ENCODE assay signal across 8 mouse cellular contexts in genomic region chr14:45219281-45220089, GRCm38 (mm10). TPM values are rescaled to one million over a fixed set of nuclear protein-coding genes. Genes with fewer than 3 reads are reported as not detected.
A peak's percentile ranks its signal among the peaks of the same experiment; 100 is the strongest.
DNase-seq lines count a peak whose midpoint lies in the region; ATAC-seq and TF ChIP-seq lines count a peak whose summit lies in the region.

Gpr137c (plus strand) TSS chr14:45219717.

- peak; percentile 99 for ATAC-seq in forebrain, embryonic 16.5 days
- ATAC-seq in liver, postnatal 0 days: peak; percentile 98
- peak; percentile 98 for ATAC-seq in neural tube, embryonic 13.5 days (ENCODE audit: low read depth)

- under 1% methylated on average over 75 of the region's 86 CpGs for WGBS in cerebellum, adult 2 months
- WGBS in forebrain, embryonic 16.5 days: 0% methylated on average over 82 of the region's 86 CpGs
- WGBS in liver, postnatal 0 days (ENCODE audit: insufficient replicate concordance): 1% methylated on average over 43 of the region's 86 CpGs
- WGBS in neural tube, embryonic 13.5 days: under 1% methylated on average over 75 of the region's 86 CpGs

- H3K27me3 ChIP-seq in cerebellum, adult 2 months (ENCODE audit: control insufficient read depth, insufficient read depth, low read length): no peaks in the 10 kb centered on the region
- H3K27me3 ChIP-seq in forebrain, embryonic 16.5 days (replicated peaks; ENCODE audit: control insufficient read depth, insufficient read depth, low read length): no peaks in the 10 kb centered on the region
- 0 out of 2 replicates have a peak, but pooled peaks cover 2% of the 10 kb centered on the region for H3K27me3 ChIP-seq in liver, postnatal 0 days (ENCODE audit: insufficient read depth, low read length)
- H3K27me3 ChIP-seq in neural tube, embryonic 13.5 days: no peaks in the 10 kb centered on the region

- H3K4me2 ChIP-seq in forebrain, embryonic 16.5 days (ENCODE audit: low read length): peak within 1 kb of the TSS; percentile 82
- peak within 1 kb of the TSS; percentile 99 for H3K4me2 ChIP-seq in liver, postnatal 0 days (ENCODE audit: low read depth, low read length)
- H3K4me2 ChIP-seq in neural tube, embryonic 13.5 days: peak within 1 kb of the TSS; percentile 74

- no peak within 1 kb of the TSS for H3K27ac ChIP-seq in ES-E14 (ENCODE audit: insufficient read depth, low read depth, low read length, poor library complexity, severe bottlenecking)
- peak within 1 kb of the TSS; percentile 78 for H3K27ac ChIP-seq in cerebellum, adult 2 months (ENCODE audit: insufficient read depth, low read length)
- peak within 1 kb of the TSS; percentile 96 for H3K27ac ChIP-seq in forebrain, embryonic 16.5 days (ENCODE audit: low read length)
- peak within 1 kb of the TSS; percentile 97 for H3K27ac ChIP-seq in liver, postnatal 0 days (ENCODE audit: low read depth)
- H3K27ac ChIP-seq in neural tube, embryonic 13.5 days (replicated peaks): peak within 1 kb of the TSS; percentile 97

- H3K9me3 ChIP-seq in ES-E14 (ENCODE audit: control insufficient read depth, insufficient read depth, low read depth, low read length): no peaks in the 10 kb centered on the region
- H3K9me3 ChIP-seq in forebrain, embryonic 16.5 days (ENCODE audit: control insufficient read depth, low read length): no peaks in the 10 kb centered on the region
- H3K9me3 ChIP-seq in liver, postnatal 0 days (ENCODE audit: low read length): no peaks in the 10 kb centered on the region
- no peaks in the 10 kb centered on the region for H3K9me3 ChIP-seq in neural tube, embryonic 13.5 days

- H3K4me1 ChIP-seq in ES-E14 (ENCODE audit: control insufficient read depth in 2 of 2, insufficient read depth in 2 of 2, low read length in 2 of 2, poor library complexity in 1 of 2): no peaks in the 10 kb centered on the region
- peaks cover 13% of the 10 kb centered on the region for H3K4me1 ChIP-seq in cerebellum, adult 2 months (ENCODE audit: control insufficient read depth, insufficient read depth, low read length)
- peaks cover 18% of the 10 kb centered on the region for H3K4me1 ChIP-seq in forebrain, embryonic 16.5 days (replicated peaks; ENCODE audit: control insufficient read depth, insufficient read depth, low read length)
- H3K4me1 ChIP-seq in liver, postnatal 0 days (ENCODE audit: insufficient read depth): peaks cover 29% of the 10 kb centered on the region
- H3K4me1 ChIP-seq in neural tube, embryonic 13.5 days (replicated peaks): peaks cover 30% of the 10 kb centered on the region

- H3K4me3 ChIP-seq in ES-E14 (ENCODE audit: insufficient read depth in 1 of 2, low read depth in 1 of 2, low read length in 2 of 2, poor library complexity in 1 of 2, severe bottlenecking in 1 of 2): peak within 1 kb of the TSS; percentile 74 to 78
- H3K4me3 ChIP-seq in cerebellum, adult 2 months (replicated peaks; ENCODE audit: insufficient read depth, low read depth, low read length): peak within 1 kb of the TSS; percentile 90
- peak within 1 kb of the TSS; percentile 86 for H3K4me3 ChIP-seq in forebrain, embryonic 16.5 days (replicated peaks; ENCODE audit: low read length)
- H3K4me3 ChIP-seq in liver, postnatal 0 days (ENCODE audit: low read depth, low read length): peak within 1 kb of the TSS; percentile 70
- peak within 1 kb of the TSS; percentile 90 for H3K4me3 ChIP-seq in neural tube, embryonic 13.5 days

- H3K36me3 ChIP-seq in ES-E14 (ENCODE audit: control insufficient read depth, insufficient read depth, low read length, poor library complexity, severe bottlenecking): no peaks in the 10 kb centered on the region
- H3K36me3 ChIP-seq in forebrain, embryonic 16.5 days (ENCODE audit: control insufficient read depth, insufficient read depth): no peaks in the 10 kb centered on the region; the same call in 1 of the 2 replicates
- H3K36me3 ChIP-seq in liver, postnatal 0 days (replicated peaks; ENCODE audit: insufficient read depth, low read length): no peaks in the 10 kb centered on the region
- H3K36me3 ChIP-seq in neural tube, embryonic 13.5 days: no peaks in the 10 kb centered on the region

- intact Hi-C loops in heart, postnatal 25 days (cut with DNase I): loop anchor here (10.0 kb wide), 2 partner anchors 95 to 435 kb away; partner anchors contain the start of genes Ddhd1 and Ero1l

- TF ChIP-seq CTCF in cerebellum, adult 2 months (IDR thresholded peaks at IDR 0.05; ENCODE audit: borderline replicate concordance, insufficient read depth, low read depth, low read length): no peak
- TF ChIP-seq CTCF in liver, postnatal 0 days (IDR thresholded peaks at IDR 0.05; ENCODE audit: low read depth): no peak

- peak; percentile 85 for TF ChIP-seq POLR2A in cerebellum, adult 2 months (IDR thresholded peaks at IDR 0.05; ENCODE audit: borderline replicate concordance, insufficient read depth, low read length)

- DNase-seq in ES-E14 (ENCODE audit: low read depth, low spot score): peak; percentile 100
- DNase-seq in cerebellum, adult 2 months: peak; percentile 99 to 100
- peak; percentile 99 for DNase-seq in heart, postnatal 25 days (ENCODE audit: low spot score)
- peak; percentile 99 for DNase-seq in layer of hippocampus, adult 11-12 months (ENCODE audit: low spot score)
- peak; percentile 97 for DNase-seq in liver, postnatal 0 days
- DNase-seq in telencephalon, adult 2 months (ENCODE audit: low read depth, low spot score): peak; percentile 100

- TF ChIP-seq EP300 in liver, postnatal 0 days (IDR thresholded peaks at IDR 0.05; ENCODE audit: low read depth): no peak

- in situ Hi-C loops in ES-E14 (cut with MboI; ENCODE audit: low sequenced_read_pairs in 2 of 2, unreplicated experiment in 2 of 2): no loop called here

- peak within 1 kb of the TSS; percentile 70 for H3K9ac ChIP-seq in ES-E14 (ENCODE audit: insufficient read depth, low read depth, low read length, poor library complexity, severe bottlenecking)
- peak within 1 kb of the TSS; percentile 80 for H3K9ac ChIP-seq in forebrain, embryonic 16.5 days (replicated peaks; ENCODE audit: low read depth, low read length)
- peak within 1 kb of the TSS; percentile 87 for H3K9ac ChIP-seq in liver, postnatal 0 days (replicated peaks)
- H3K9ac ChIP-seq in neural tube, embryonic 13.5 days: peak within 1 kb of the TSS; percentile 96

TF ChIP-seq in ES-E14, 5 proteins besides CTCF, POLR2A, EP300 and RAD21:
- TF ChIP-seq MAFK (IDR thresholded peaks at IDR 0.05; ENCODE audit: insufficient read depth, low read depth, low read length) (no peak), CHD2 (IDR thresholded peaks at IDR 0.05; ENCODE audit: low read depth, low read length) (peak; percentile 88), HCFC1 (IDR thresholded peaks at IDR 0.05; ENCODE audit: borderline replicate concordance, insufficient read depth, low read length) (no peak; the same call in 1 of the 2 replicates), ZC3H11A (IDR thresholded peaks at IDR 0.05; ENCODE audit: borderline replicate concordance, low read depth, low read length) (no peak), ZNF384 (IDR thresholded peaks at IDR 0.05; ENCODE audit: low read depth, low read length) (no peak)

RNA-seq across cellular contexts. Expression of gene Gpr137c, which starts in this region (rescaled TPM):
- 0.31 and 0.74 TPM in 2 replicates for total RNA-seq in ES-E14 (2012; rRNA removed)
- 38.7 and 43.6 TPM in 2 replicates for polyA plus RNA-seq in cerebellum, adult 2 months (2012; rRNA removed)
- 10.8 and 15.1 TPM in 2 replicates for polyA plus RNA-seq in forebrain, embryonic 16.5 days (2015; fragmentation: Nextera tagmentation; extraction: Ambion mirVana)
- 1 to 10 TPM; 4.3 to 4.9 TPM for total RNA-seq in heart, postnatal 25 days (2021)
- polyA plus RNA-seq in liver, postnatal 0 days (2015; fragmentation: Nextera tagmentation; extraction: Ambion mirVana): 0.65 and 0.66 TPM in 2 replicates
- 13.6 and 13.7 TPM in 2 replicates for polyA plus RNA-seq in neural tube, embryonic 13.5 days (2015; fragmentation: Nextera tagmentation; extraction: Ambion mirVana)

Comparison
In these comparisons a context has a peak if more than half of its experiments do, and no peak if none do; other contexts are left out.
1. Peak in DNase-seq, H3K4me3 ChIP-seq and H3K9ac ChIP-seq in ES-E14; RNA of the gene not detected or under 1 TPM.
2. Peak in DNase-seq, ATAC-seq, H3K4me3 ChIP-seq, H3K27ac ChIP-seq, H3K9ac ChIP-seq and H3K4me2 ChIP-seq in liver, postnatal 0 days; RNA of the gene not detected or under 1 TPM.